Mouse (Mus musculus): Measurements from ENCODE around the gene Wwc1. TPM values are rescaled to one million over a fixed set of nuclear protein-coding genes. Genes with fewer than 3 reads are reported as not detected.

Gene Wwc1
- polyA plus RNA-seq, 1 experiment from 2014 or later = 1.2 TPM

DNA sequence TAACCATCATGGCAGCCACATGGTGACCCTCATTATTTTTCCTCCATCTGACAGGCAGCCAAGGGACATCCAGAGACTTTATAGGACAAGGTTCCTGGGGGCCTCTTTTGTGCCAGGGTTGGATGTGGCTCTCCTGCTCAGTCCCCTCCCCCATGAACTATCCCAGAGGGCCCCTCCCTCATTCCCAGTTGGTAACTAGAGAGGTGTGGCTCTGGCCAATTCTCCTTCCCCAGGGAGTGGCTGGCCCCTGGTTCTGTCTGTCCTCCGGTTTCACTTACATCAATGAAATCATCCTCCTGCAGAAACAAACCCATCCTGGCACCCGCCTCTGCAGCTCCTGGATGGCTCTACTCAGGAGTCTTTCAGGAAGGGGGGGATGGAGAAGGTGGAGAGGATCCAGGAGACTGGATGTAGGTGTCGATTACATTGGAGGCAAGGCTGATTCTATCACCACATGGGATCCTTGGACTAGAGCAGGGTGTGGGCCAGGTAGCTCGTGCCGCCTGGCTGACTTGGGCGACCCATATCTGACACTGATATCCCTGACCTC lies 49.7 kb downstream of the Wwc1 start:
- peaks cover 4% of the 10 kb centered on the region; the same call in 1 of the 2 replicates for H3K4me1 ChIP-seq (replicated peaks)
- no peak overlapping the region for H3K4me2 ChIP-seq
- ATAC-seq (replicated peaks; ENCODE audit: insufficient number of reproducible peaks, insufficient read depth, low FRiP score, low read depth) = no peak
- no peaks in the 10 kb centered on the region for H3K27me3 ChIP-seq
- H3K4me3 ChIP-seq = no peak overlapping the region
- H3K27ac ChIP-seq = no peak overlapping the region
- WGBS = 84% methylated on average over 6 of the region's 6 CpGs
- H3K36me3 ChIP-seq = no peaks in the 10 kb centered on the region
- H3K9me3 ChIP-seq (replicated peaks) = no peaks in the 10 kb centered on the region
- H3K9ac ChIP-seq = no peak overlapping the region

DNA sequence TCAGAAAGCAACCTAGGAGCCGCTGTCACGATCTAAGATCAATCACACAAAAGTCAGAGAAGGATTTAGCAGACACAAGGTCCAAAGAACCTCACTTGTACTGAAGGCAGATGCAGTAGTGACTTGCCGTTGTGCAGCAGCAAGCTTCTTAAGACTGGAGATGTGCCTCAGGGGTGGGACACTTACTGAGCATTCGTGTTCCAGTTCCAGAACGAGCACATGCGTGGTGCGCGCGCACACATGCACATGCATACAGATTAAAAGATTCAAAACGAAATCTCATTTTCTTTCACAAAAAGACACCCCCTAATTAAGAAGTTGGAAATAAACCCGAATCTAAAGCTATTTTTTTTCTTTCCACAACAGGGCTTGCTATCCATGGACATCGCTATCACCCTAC lies 51.9 kb downstream of the Wwc1 start:
- H3K27me3 ChIP-seq = no peaks in the 10 kb centered on the region
- H3K36me3 ChIP-seq = no peaks in the 10 kb centered on the region
- H3K9me3 ChIP-seq (replicated peaks) = no peaks in the 10 kb centered on the region
- H3K4me1 ChIP-seq (replicated peaks) = no peaks in the 10 kb centered on the region
- H3K27ac ChIP-seq = no peak overlapping the region
- no peak overlapping the region for H3K4me2 ChIP-seq
- no peak overlapping the region for H3K9ac ChIP-seq
- ATAC-seq (replicated peaks; ENCODE audit: insufficient number of reproducible peaks, insufficient read depth, low FRiP score, low read depth) = no peak
- no peak overlapping the region for H3K4me3 ChIP-seq
- 89% methylated on average over 12 of the region's 12 CpGs for WGBS

DNA sequence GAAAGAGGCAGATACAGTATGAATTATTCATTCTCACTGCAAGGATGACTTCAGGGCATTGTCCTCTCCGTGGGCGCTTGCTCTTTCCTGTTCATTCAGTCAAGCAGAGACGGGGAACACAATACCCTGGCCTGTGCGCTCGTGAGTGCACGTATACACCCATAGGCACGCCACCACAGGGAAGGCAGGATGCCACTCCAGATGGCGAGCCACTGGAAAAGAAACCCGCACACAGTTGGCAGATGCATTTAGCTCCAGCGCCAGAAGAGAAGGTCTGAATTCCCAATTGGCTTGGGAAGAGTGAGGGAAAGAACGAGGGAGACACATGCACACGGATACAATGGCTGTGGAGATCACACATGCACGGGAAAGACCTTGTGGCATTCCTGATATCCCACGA lies 53.0 kb downstream of the Wwc1 start:
- H3K27ac ChIP-seq = no peak overlapping the region
- H3K4me1 ChIP-seq (replicated peaks) = no peaks in the 10 kb centered on the region
- H3K9ac ChIP-seq = no peak overlapping the region
- no peaks in the 10 kb centered on the region for H3K27me3 ChIP-seq
- H3K9me3 ChIP-seq (replicated peaks) = no peaks in the 10 kb centered on the region
- WGBS = 74% methylated on average over 14 of the region's 14 CpGs
- ATAC-seq (replicated peaks; ENCODE audit: insufficient number of reproducible peaks, insufficient read depth, low FRiP score, low read depth) = no peak
- no peak overlapping the region for H3K4me3 ChIP-seq
- H3K36me3 ChIP-seq = no peaks in the 10 kb centered on the region
- H3K4me2 ChIP-seq = no peak overlapping the region

DNA sequence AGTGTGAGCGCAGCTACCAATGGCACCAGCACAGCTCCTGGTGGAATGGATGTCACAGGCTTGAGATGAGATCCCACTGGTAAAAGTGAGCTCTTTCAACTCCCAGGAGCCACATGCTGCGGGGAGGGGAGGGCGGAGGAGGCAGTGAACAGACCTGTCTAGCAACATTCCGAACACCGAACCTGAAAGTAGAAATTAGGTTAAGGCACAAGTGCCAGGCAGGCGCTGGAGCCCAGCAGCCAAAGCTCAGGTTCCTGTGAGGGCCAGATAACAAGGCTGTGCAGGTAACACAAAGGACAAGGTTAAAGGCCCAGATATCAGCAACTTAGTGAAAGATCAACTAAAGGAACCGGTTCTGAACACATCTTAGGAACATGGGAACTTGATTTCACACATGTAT lies 54.7 kb downstream of the Wwc1 start:
- 71% methylated on average over 7 of the region's 7 CpGs for WGBS
- H3K4me2 ChIP-seq = no peak overlapping the region
- H3K27ac ChIP-seq = no peak overlapping the region
- ATAC-seq (replicated peaks; ENCODE audit: insufficient number of reproducible peaks, insufficient read depth, low FRiP score, low read depth) = no peak
- H3K36me3 ChIP-seq = no peaks in the 10 kb centered on the region
- no peaks in the 10 kb centered on the region for H3K4me1 ChIP-seq (replicated peaks)
- no peak overlapping the region for H3K4me3 ChIP-seq
- H3K27me3 ChIP-seq = no peaks in the 10 kb centered on the region
- H3K9me3 ChIP-seq (replicated peaks) = no peaks in the 10 kb centered on the region
- no peak overlapping the region for H3K9ac ChIP-seq

- Histone ChIP-seq H3K4me2 (no peak overlapping the region), H3K27me3 (no peaks in the 10 kb centered on the region), H3K36me3 (no peaks in the 10 kb centered on the region), H3K9ac (no peak overlapping the region), H3K9me3 (replicated peaks) (no peaks in the 10 kb centered on the region), H3K4me1 (replicated peaks) (no peaks in the 10 kb centered on the region), H3K27ac (no peak overlapping the region), H3K4me3 (no peak overlapping the region)
- no peak for ATAC-seq (replicated peaks; ENCODE audit: insufficient number of reproducible peaks, insufficient read depth, low FRiP score, low read depth)
- WGBS = 36% methylated on average over 12 of the region's 12 CpGs
Observed at GRCm38 (mm10) chr11:35922205-35922873, 58.0 kb downstream of the Wwc1 start.

- WGBS = 82% methylated on average over 5 of the region's 5 CpGs
- Histone ChIP-seq H3K9me3 (replicated peaks) (no peaks in the 10 kb centered on the region), H3K27ac (no peak overlapping the region), H3K9ac (no peak overlapping the region), H3K36me3 (no peaks in the 10 kb centered on the region), H3K4me3 (no peak overlapping the region), H3K4me1 (replicated peaks) (0 out of 2 replicates have a peak, but pooled peaks cover 3% of the 10 kb centered on the region), H3K27me3 (no peaks in the 10 kb centered on the region), H3K4me2 (no peak overlapping the region)
- ATAC-seq (replicated peaks; ENCODE audit: insufficient number of reproducible peaks, insufficient read depth, low FRiP score, low read depth) = no peak
Observed at GRCm38 (mm10) chr11:35920776-35921175, 59.6 kb downstream of the Wwc1 start.

DNA sequence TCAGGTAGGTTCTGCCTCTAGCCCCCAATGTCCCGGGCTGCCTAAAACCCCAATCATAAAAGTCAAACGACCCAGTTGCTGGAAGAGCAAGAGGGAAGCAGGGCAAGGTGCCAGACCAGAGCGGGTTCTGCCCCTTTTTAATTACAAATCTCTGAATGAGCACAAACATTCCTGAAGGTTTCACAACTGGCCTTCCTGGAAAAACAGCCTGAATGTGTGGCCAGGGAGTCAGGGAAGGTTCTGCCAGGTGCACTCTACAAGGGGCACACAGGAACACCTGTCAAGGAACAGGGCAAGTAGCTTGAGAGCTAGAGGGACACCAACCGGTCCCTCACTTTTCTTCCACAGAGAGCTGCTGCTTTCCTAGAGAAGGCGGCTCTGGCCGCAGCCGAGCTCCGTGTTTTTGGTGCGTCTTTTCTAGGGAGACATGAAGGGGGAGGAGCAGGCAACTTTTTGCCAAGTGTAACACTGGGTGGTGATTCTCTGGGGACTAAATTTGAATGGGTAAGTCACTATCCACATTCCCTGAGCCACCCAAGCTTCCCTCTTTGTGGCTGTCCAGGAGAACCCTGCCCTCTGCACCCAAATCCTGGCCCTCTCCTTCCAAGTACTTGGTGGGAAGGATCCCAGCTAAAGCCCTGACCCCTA lies 60.3 kb downstream of the Wwc1 start:
- WGBS = 65% methylated on average over 9 of the region's 9 CpGs
- no peak overlapping the region for H3K9ac ChIP-seq
- no peak overlapping the region for H3K4me3 ChIP-seq
- H3K4me2 ChIP-seq = no peak overlapping the region
- H3K36me3 ChIP-seq = no peaks in the 10 kb centered on the region
- H3K27ac ChIP-seq = no peak overlapping the region
- H3K9me3 ChIP-seq (replicated peaks) = no peaks in the 10 kb centered on the region
- H3K27me3 ChIP-seq = no peaks in the 10 kb centered on the region
- H3K4me1 ChIP-seq (replicated peaks) = 0 out of 2 replicates have a peak, but pooled peaks cover 3% of the 10 kb centered on the region
- ATAC-seq (replicated peaks; ENCODE audit: insufficient number of reproducible peaks, insufficient read depth, low FRiP score, low read depth) = no peak

- Histone ChIP-seq H3K4me3 (no peak overlapping the region), H3K9me3 (replicated peaks) (no peaks in the 10 kb centered on the region), H3K4me2 (no peak overlapping the region), H3K4me1 (replicated peaks) (0 out of 2 replicates have a peak, but pooled peaks cover 3% of the 10 kb centered on the region), H3K27me3 (no peaks in the 10 kb centered on the region), H3K36me3 (no peaks in the 10 kb centered on the region), H3K27ac (no peak overlapping the region), H3K9ac (no peak overlapping the region)
- ATAC-seq (replicated peaks; ENCODE audit: insufficient number of reproducible peaks, insufficient read depth, low FRiP score, low read depth) = no peak
- WGBS = 71% methylated on average over 2 of the region's 2 CpGs
Observed at GRCm38 (mm10) chr11:35919383-35919782, 60.9 kb downstream of the Wwc1 start.

DNA sequence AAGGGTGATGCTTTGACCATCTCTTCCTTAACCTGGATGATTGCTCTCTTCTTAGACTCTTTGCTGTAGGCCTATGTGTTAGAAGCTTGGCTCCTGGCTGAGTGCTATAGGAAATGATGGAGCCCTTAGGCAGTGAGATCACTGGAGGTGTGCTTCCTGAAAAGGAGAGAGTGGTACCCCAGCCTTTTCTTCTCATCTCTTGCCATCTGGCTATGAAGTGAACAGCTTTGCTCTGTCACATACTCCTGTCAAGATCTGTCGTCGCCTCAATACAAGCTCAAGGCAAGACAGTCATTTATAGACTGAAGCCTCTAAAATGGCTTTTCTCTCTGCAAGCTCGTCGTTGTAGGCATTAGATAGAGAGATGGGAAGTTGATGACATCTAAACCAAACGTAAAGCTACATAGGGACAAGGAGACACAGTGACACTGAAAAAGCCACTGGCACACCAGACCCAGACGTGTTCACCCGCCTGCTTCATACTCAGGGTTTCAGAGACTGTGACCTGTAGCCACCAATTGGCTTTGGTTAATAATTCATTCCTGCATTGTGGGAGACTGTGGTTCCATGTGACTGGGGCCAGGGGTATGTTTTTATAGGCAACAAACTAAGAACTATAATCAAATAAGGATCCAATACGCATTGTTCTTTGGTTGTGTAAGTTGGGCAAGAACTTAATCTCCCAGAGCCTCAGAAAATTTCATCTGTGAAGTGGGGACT lies 63.7 kb downstream of the Wwc1 start:
- Histone ChIP-seq H3K4me2 (no peak overlapping the region), H3K4me3 (no peak overlapping the region), H3K36me3 (no peaks in the 10 kb centered on the region), H3K9me3 (replicated peaks) (no peaks in the 10 kb centered on the region), H3K27me3 (no peaks in the 10 kb centered on the region), H3K27ac (no peak overlapping the region), H3K9ac (no peak overlapping the region), H3K4me1 (replicated peaks) (0 out of 2 replicates have a peak, but pooled peaks cover 3% of the 10 kb centered on the region)
- 60% methylated on average over 8 of the region's 8 CpGs for WGBS
- no peak for ATAC-seq (replicated peaks; ENCODE audit: insufficient number of reproducible peaks, insufficient read depth, low FRiP score, low read depth)

DNA sequence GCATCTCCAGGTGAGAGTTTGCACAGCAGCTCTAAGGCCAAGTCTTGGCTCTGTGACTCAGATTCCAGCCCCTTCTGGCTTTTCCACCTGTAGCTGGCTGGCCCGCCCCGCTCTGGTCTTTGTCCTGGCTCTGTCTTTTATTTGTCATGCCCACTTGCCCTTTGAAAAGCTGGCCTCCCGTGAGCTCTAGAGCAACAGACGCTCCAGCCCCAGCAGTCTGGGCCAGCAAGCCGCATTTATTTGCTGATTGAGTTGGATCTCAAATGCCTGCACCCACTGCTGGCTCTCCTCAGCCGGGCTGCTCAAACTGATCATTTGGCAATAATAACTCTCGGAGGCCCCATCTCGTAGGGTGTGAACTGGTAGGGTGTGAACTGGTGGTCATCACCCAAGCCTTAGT lies 64.8 kb downstream of the Wwc1 start:
- Histone ChIP-seq H3K4me1 (replicated peaks) (0 out of 2 replicates have a peak, but pooled peaks cover 3% of the 10 kb centered on the region), H3K27me3 (no peaks in the 10 kb centered on the region), H3K36me3 (no peaks in the 10 kb centered on the region), H3K9me3 (replicated peaks) (no peaks in the 10 kb centered on the region), H3K27ac (no peak overlapping the region), H3K4me3 (no peak overlapping the region), H3K9ac (no peak overlapping the region), H3K4me2 (no peak overlapping the region)
- no peak for ATAC-seq (replicated peaks; ENCODE audit: insufficient number of reproducible peaks, insufficient read depth, low FRiP score, low read depth)
- 68% methylated on average over 8 of the region's 8 CpGs for WGBS

- 0 out of 2 replicates have a peak, but pooled peaks cover 3% of the 10 kb centered on the region for H3K4me1 ChIP-seq (replicated peaks)
- no peaks in the 10 kb centered on the region for H3K27me3 ChIP-seq
- H3K4me2 ChIP-seq = no peak overlapping the region
Observed at GRCm38 (mm10) chr11:35913418-35914044, 66.8 kb downstream of the Wwc1 start.

More at GRCm38 (mm10) chr11:35913418-35914044, 66.8 kb downstream of the Wwc1 start:
- Histone ChIP-seq H3K9ac (no peak overlapping the region), H3K27ac (no peak overlapping the region), H3K9me3 (replicated peaks) (no peaks in the 10 kb centered on the region), H3K4me3 (no peak overlapping the region), H3K36me3 (no peaks in the 10 kb centered on the region)
- 81% methylated on average over 6 of the region's 6 CpGs for WGBS
- no peak for ATAC-seq (replicated peaks; ENCODE audit: insufficient number of reproducible peaks, insufficient read depth, low FRiP score, low read depth)
